ENCODE assay signal across 1 mouse cellular context in the genomic region with DNA sequence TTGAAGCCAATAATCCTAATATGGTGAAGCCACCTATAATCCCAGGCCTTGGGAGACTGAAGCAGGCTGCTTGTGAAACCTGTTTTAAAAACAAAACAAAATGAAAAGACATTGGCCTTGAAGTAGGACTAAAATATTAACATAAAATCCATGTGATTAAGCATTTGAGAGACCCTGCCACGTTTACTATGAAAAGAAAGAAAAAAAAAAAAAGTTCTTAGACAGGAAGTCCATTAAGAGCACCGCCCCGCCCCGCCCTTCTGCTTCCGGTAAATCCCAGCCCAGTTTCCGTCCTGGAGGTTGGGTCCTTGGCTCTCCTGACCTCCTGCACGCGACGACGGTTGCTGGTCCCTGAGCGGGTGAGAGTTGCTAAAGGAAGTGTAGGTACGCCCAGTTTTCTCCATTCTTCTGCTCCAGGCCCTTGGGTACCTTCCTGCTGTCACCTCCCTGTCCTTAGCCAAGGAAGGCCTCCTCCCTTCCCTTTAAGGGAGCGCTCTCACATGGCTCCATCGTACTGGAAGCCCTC.
TF ChIP-seq lines count a peak whose summit lies in the region.

A gene (plus strand): TSS at position 291 of the 526 bp plus-strand sequence.

TF ChIP-seq in CH12.LX, 34 proteins besides CTCF, POLR2A, EP300 and RAD21 (continued from another document):
- TF ChIP-seq NRF1 (IDR thresholded peaks at IDR 0.05; ENCODE audit: low read depth, low read length) = no peak
